Mouse (Mus musculus) liver, embryonic 12.5 days (tissue): ENCODE measurements around the gene Trim12a. TPM values are rescaled to one million over a fixed set of nuclear protein-coding genes. Genes with fewer than 3 reads are reported as not detected.
"Not testable (repeated sequence)": the region's sequence is repeated elsewhere in the genome, so short reads cannot be mapped to it uniquely, and the experiment has no call there.

Experiments used
- ATAC-seq: fragments of 200-750 bp; cut with Nextera tagmentation; 2 replicates; pipeline ENCODE4 v1.8.0; 2017; ENCODE audit warnings: moderate number of reproducible peaks, mild to moderate bottlenecking, moderate library complexity
- H3K27ac ChIP-seq: fragments of 300-500 bp; sonication (generic); 2 replicates; pipeline ENCODE4 v1.5.1; 2016; ENCODE audit warnings: mild to moderate bottlenecking
- H3K27me3 ChIP-seq: fragments of 300-500 bp; sonication (generic); replicated peaks from 2 replicates; pipeline ENCODE4 v1.6.1; 2016; ENCODE audit warnings: mild to moderate bottlenecking, moderate library complexity
- H3K36me3 ChIP-seq: fragments of 300-500 bp; sonication (generic); 2 replicates; pipeline ENCODE4 v1.6.1; 2016; ENCODE audit warnings: mild to moderate bottlenecking, moderate library complexity
- H3K4me1 ChIP-seq: fragments of 300-500 bp; sonication (generic); 2 replicates; pipeline ENCODE4 v1.6.1; 2016
- H3K4me2 ChIP-seq: fragments of 300-500 bp; sonication (generic); 2 replicates; pipeline ENCODE4 v1.6.1; 2016; ENCODE audit warnings: mild to moderate bottlenecking, moderate library complexity
- H3K4me3 ChIP-seq: fragments of 300-500 bp; sonication (generic); 2 replicates; pipeline ENCODE4 v1.5.1; 2016; ENCODE audit warnings: mild to moderate bottlenecking, moderate library complexity
- H3K9ac ChIP-seq: fragments of 300-500 bp; sonication (generic); 2 replicates; pipeline ENCODE4 v1.6.1; 2016; ENCODE audit warnings: mild to moderate bottlenecking, moderate library complexity
- H3K9me3 ChIP-seq: fragments of 300-500 bp; sonication (generic); replicated peaks from 2 replicates; pipeline ENCODE4 v1.6.1; 2016; ENCODE audit warnings: mild to moderate bottlenecking, moderate library complexity
- WGBS: fragments of 180-500 bp; shearing (Covaris S2); methylation state at CpG from one replicate; pipeline ENCODE4 v1.1.7; 2016; ENCODE audit not compliant: insufficient replicate concordance; 5-methylcytosine and 5-hydroxymethylcytosine counted together
- polyA plus RNA-seq: library from polyadenylated mRNA; unstranded; fragments of >200 nt; fragmentation: Nextera tagmentation; extraction: Ambion mirVana; gene quantifications from 2 replicates; pipeline ENCODE4 v1.2.1, GENCODE M21; 2016

Gene Trim12a
- polyA plus RNA-seq: 3.2 and 4.3 TPM in 2 replicates

GRCm38 (mm10) chr7:104315369-104316080 is at the start of gene Trim12a:
Gene Trim12a (minus strand): TSS chr7:104315466.
- H3K27me3 ChIP-seq, H3K36me3 ChIP-seq, H3K9me3 ChIP-seq, H3K4me1 ChIP-seq: not testable (repeated sequence)
- peak within 1 kb of the TSS; percentile 64 for H3K4me2 ChIP-seq
- peak; percentile 97 for ATAC-seq
- H3K4me3 ChIP-seq: peak within 1 kb of the TSS; percentile 59
- WGBS: 13% methylated on average over 4 of the region's 4 CpGs
- H3K27ac ChIP-seq: peak within 1 kb of the TSS; percentile 61
- H3K9ac ChIP-seq: peak within 1 kb of the TSS; percentile 58

DNA sequence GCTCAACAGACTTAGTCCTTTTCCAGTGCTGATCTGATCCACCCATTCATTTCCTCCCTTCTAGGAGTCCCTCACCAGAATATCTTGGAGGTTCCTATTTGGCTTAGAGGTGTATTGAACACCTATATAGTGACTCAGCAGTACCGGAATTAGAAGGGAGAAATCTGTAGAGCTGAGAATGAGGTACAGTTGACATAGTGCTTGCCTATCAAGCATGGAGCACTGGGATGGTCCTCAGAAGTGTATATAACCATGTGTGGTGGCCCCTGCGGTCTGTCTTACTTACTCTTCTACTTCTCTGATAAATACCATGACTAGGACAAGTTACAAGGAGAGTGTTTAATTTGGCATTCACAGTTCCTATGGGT is 38.3 kb upstream of the Trim12a start:
- no peak overlapping the region; the same call in 1 of the 2 replicates for H3K9ac ChIP-seq
- H3K36me3 ChIP-seq: no peaks in the 10 kb centered on the region
- H3K4me3 ChIP-seq: peak overlapping the region; percentile 64
- peak overlapping the region; percentile 76 for H3K4me2 ChIP-seq
- peak overlapping the region; percentile 74; the same call in 1 of the 2 replicates for H3K27ac ChIP-seq
- peaks cover 9% of the 10 kb centered on the region for H3K4me1 ChIP-seq
- no peaks in the 10 kb centered on the region for H3K9me3 ChIP-seq
- ATAC-seq: peak; percentile 48; the same call in 1 of the 2 replicates
- WGBS: 60% methylated on average over 2 of the region's 2 CpGs
- no peaks in the 10 kb centered on the region for H3K27me3 ChIP-seq

- Histone ChIP-seq H3K4me3 (peak within 1 kb of the TSS; percentile 64), H3K9me3 (no peaks in the 10 kb centered on the region), H3K27me3 (no peaks in the 10 kb centered on the region), H3K4me2 (peak within 1 kb of the TSS; percentile 76), H3K9ac (peak within 1 kb of the TSS; percentile 66), H3K36me3 (no peaks in the 10 kb centered on the region), H3K27ac (peak within 1 kb of the TSS; percentile 74), H3K4me1 (peaks cover 9% of the 10 kb centered on the region)
- 3% methylated on average over 14 of the region's 14 CpGs for WGBS
- peak; percentile 100 for ATAC-seq
These were observed 37.7 kb upstream of the Trim12a start, which contains the start of gene Trim12c for GRCm38 (mm10) chr7:104352717-104353599. Gene Trim12c (minus strand): TSS chr7:104353362.

DNA sequence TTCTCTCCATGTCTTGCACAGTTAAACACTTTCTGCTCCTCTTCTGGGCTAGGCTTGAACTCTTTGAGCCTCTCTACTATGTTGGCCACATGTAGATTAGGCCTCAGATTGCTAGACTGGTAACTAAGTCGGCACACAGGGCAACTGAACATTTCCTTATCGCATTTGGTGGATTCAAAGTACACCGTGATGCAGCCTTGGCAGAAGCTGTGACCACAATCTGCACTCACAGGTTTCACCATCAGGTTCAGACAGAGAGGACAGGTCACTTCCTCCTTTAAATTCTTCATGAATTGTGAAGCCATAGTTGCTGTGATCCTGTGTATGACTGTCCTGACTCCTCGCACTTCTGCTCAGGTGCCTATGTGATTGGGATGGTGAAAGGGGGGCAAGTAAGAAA is 32.8 kb upstream of the Trim12a start:
- not testable (repeated sequence) for H3K27me3 ChIP-seq, H3K9ac ChIP-seq
- WGBS: 61% methylated on average over 4 of the region's 4 CpGs

DNA sequence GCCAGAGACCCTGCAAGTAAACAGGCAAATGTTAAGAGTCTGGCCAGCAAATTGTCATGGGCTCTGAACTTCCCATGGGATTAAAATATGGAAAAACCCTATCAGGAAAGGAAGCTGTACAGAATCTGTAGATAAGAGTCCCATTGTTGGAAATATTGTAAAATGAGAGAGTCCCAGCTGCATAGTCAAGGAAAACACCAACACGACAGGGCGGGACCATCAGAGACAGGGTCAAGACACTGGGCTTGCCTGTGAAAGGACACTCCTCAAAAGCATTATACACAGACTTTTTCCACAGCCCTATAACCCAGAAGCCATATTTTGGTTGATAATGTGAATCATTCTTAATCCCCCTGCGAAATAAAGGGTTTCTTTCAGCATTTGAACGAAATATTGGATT is 25.5 kb upstream of the Trim12a start:
- ATAC-seq, H3K4me3 ChIP-seq, H3K4me2 ChIP-seq, H3K36me3 ChIP-seq, H3K4me1 ChIP-seq, H3K27ac ChIP-seq, H3K9me3 ChIP-seq, H3K9ac ChIP-seq, H3K27me3 ChIP-seq: not testable (repeated sequence)
- WGBS: 85% methylated on average over 4 of the region's 4 CpGs

More for the DNA sequence above, 32.8 kb upstream of the Trim12a start:
- not testable (repeated sequence) for H3K9me3 ChIP-seq, H3K36me3 ChIP-seq, ATAC-seq, H3K4me2 ChIP-seq, H3K27ac ChIP-seq, H3K4me1 ChIP-seq, H3K4me3 ChIP-seq

- not testable (repeated sequence) for H3K27me3 ChIP-seq, ATAC-seq, H3K9ac ChIP-seq, H3K9me3 ChIP-seq, H3K27ac ChIP-seq, H3K4me2 ChIP-seq, H3K4me1 ChIP-seq, H3K4me3 ChIP-seq, H3K36me3 ChIP-seq
- 68% methylated on average over 3 of the region's 3 CpGs for WGBS
These were observed 20.3 kb upstream of the Trim12a start for GRCm38 (mm10) chr7:104335547-104335946.

GRCm38 (mm10) chr7:104329171-104329570 is 13.9 kb upstream of the Trim12a start, which contains the start of gene Trim34b:
Gene Trim34b (plus strand): TSS chr7:104329471.
- not testable (repeated sequence) for H3K27ac ChIP-seq, H3K27me3 ChIP-seq, H3K9ac ChIP-seq, H3K4me1 ChIP-seq, H3K4me3 ChIP-seq, ATAC-seq, H3K4me2 ChIP-seq, H3K36me3 ChIP-seq, H3K9me3 ChIP-seq
- 72% methylated on average over 2 of the region's 2 CpGs for WGBS

- no peaks in the 10 kb centered on the region for H3K36me3 ChIP-seq
- H3K4me2 ChIP-seq: no peak overlapping the region
- H3K9me3 ChIP-seq: no peaks in the 10 kb centered on the region
- ATAC-seq: no peak
- no peak overlapping the region for H3K9ac ChIP-seq
- no peak overlapping the region for H3K27ac ChIP-seq
- WGBS: 72% methylated on average over 9 of the region's 9 CpGs
- no peaks in the 10 kb centered on the region for H3K4me1 ChIP-seq
- no peak overlapping the region for H3K4me3 ChIP-seq
- H3K27me3 ChIP-seq: no peaks in the 10 kb centered on the region
These were observed 6.8 kb upstream of the Trim12a start for GRCm38 (mm10) chr7:104322028-104322427.

DNA sequence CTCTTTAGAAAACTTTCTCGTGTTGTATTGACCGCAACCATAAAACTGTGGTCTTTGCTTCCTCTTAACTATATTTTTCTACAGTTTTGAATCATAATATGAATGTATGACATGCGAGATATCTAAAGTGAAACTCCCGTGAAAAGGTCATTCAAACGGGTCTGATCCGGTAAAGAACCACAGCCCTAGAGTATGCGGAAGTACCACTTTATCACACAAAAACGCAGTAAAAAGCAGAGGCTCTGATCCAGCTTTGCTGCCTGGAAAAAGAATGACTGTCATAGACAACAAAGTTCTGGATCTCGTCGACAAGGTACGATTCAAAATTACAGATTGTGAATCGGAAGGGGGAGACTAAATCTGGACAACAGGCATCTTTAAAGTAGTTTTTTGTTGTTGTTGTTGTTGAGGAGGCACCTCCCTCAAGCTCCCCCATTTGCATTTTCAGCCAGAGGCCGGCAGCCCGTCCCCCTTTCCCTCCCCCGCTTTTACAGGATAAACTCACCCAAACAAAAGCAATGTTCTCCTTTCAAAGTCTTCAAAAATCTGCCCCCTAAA is 391 bp downstream of the Trim12a start:
- no peaks in the 10 kb centered on the region for H3K36me3 ChIP-seq
- ATAC-seq: peak; percentile 79
- H3K4me3 ChIP-seq: peak overlapping the region; percentile 59
- 0 out of 2 replicates have a peak, but pooled peaks cover 5% of the 10 kb centered on the region for H3K4me1 ChIP-seq
- H3K9ac ChIP-seq: peak overlapping the region; percentile 58
- H3K4me2 ChIP-seq: peak overlapping the region; percentile 64
- 5% methylated on average over 15 of the region's 15 CpGs for whole genome bisulfite sequencing
- peak overlapping the region; percentile 61 for H3K27ac ChIP-seq
- no peaks in the 10 kb centered on the region for H3K27me3 ChIP-seq
- no peaks in the 10 kb centered on the region for H3K9me3 ChIP-seq

GRCm38 (mm10) chr7:104291638-104292400 is 23.4 kb downstream of the Trim12a start:
- no peak overlapping the region for H3K27ac ChIP-seq
- H3K4me2 ChIP-seq: no peak overlapping the region
- no peaks in the 10 kb centered on the region for H3K36me3 ChIP-seq
- H3K9me3 ChIP-seq: no peaks in the 10 kb centered on the region
- whole genome bisulfite sequencing: 62% methylated on average over 5 of the region's 5 CpGs
- no peaks in the 10 kb centered on the region for H3K27me3 ChIP-seq
- no peak for ATAC-seq
- no peaks in the 10 kb centered on the region for H3K4me1 ChIP-seq
- no peak overlapping the region for H3K9ac ChIP-seq
- no peak overlapping the region for H3K4me3 ChIP-seq

GRCm38 (mm10) chr7:104290641-104291040 is 24.6 kb downstream of the Trim12a start:
- no peak overlapping the region for H3K4me2 ChIP-seq
- no peak overlapping the region for H3K27ac ChIP-seq
- 70% methylated on average over 1 of the region's 1 CpGs for WGBS
- no peaks in the 10 kb centered on the region for H3K27me3 ChIP-seq
- no peak overlapping the region for H3K9ac ChIP-seq
- no peaks in the 10 kb centered on the region for H3K36me3 ChIP-seq
- no peaks in the 10 kb centered on the region for H3K9me3 ChIP-seq
- H3K4me1 ChIP-seq: no peaks in the 10 kb centered on the region
- no peak overlapping the region for H3K4me3 ChIP-seq
- ATAC-seq: no peak
